Comparison of ENCODE assay signal across 14 mouse cellular contexts in genomic region chr9:119418025-119418424, GRCm38 (mm10). TPM values are rescaled to one million over a fixed set of nuclear protein-coding genes. Genes with fewer than 3 reads are reported as not detected.
DNase-seq lines count a peak whose midpoint lies in the region; ATAC-seq and TF ChIP-seq lines count a peak whose summit lies in the region.
"Had no signal": no experiment of that assay in that cellular context is flagged by ENCODE, and none has a peak within 500 bp of the region (broad histone marks: within the 10 kb centered on the region; RNA-seq: fewer than 3 reads in every experiment).

No protein-coding gene starts in this region.

- 74% methylated on average over 18 of the region's 18 CpGs for WGBS in limb, embryonic 12.5 days
- 84% methylated on average over 18 of the region's 18 CpGs for WGBS in limb, embryonic 10.5 days
- 89% methylated on average over 18 of the region's 18 CpGs for WGBS in cerebellum, adult 2 months

- no peak for TF ChIP-seq POLR2A in cerebellum, adult 2 months (IDR thresholded peaks at IDR 0.05; ENCODE audit: borderline replicate concordance, insufficient read depth, low read length)

- no peak for ATAC-seq in limb, embryonic 12.5 days (ENCODE audit: insufficient number of reproducible peaks, insufficient read depth, low FRiP score, low TSS enrichment, low read depth)
- peak; percentile 42 for ATAC-seq in common myeloid progenitor, adult 5-6 weeks (replicated peaks; ENCODE audit: low read depth, poor library complexity, severe bottlenecking)
- peak; percentile 48 for ATAC-seq in megakaryocyte progenitor cell, adult 5-6 weeks (replicated peaks; ENCODE audit: poor library complexity)
- ATAC-seq: inflammation-experienced regulatory T-cells, adult 6 months had no signal

- H3K27ac ChIP-seq in gastrocnemius, adult 2 months = peak overlapping the region; percentile 70
- peak overlapping the region; percentile 56; the same call in 1 of the 2 replicates for H3K27ac ChIP-seq in limb, embryonic 12.5 days
- H3K27ac ChIP-seq in limb, embryonic 10.5 days = no peak overlapping the region
- no peak overlapping the region for H3K27ac ChIP-seq in cerebellum, adult 2 months (ENCODE audit: insufficient read depth, low read length)

- no peak overlapping the region for H3K9ac ChIP-seq in limb, embryonic 12.5 days (replicated peaks)

- no peak for DNase-seq in gastrocnemius, adult 2 months
- no peak for DNase-seq in gastrocnemius, postnatal 4 days (ENCODE audit: low spot score in 2 of 2)
- no peak for DNase-seq in limb, embryonic 10.5 days (ENCODE audit: low spot score)
- no peak for DNase-seq in cerebellum, adult 2 months
- DNase-seq in left cerebral cortex, postnatal 36 days (ENCODE audit: low spot score in 2 of 2) = no peak
- DNase-seq: cerebellum, postnatal 14 days; left cerebral cortex, postnatal 4 days; spleen, adult 18-20 months; thymus, postnatal 25 days had no signal

- 0 out of 2 replicates have a peak overlapping the region, but pooled peaks have one; percentile 13 for H3K4me3 ChIP-seq in gastrocnemius, adult 2 months
- no peak overlapping the region for H3K4me3 ChIP-seq in limb, embryonic 12.5 days (replicated peaks)
- H3K4me3 ChIP-seq in limb, embryonic 10.5 days = no peak overlapping the region
- H3K4me3 ChIP-seq in cerebellum, adult 2 months (replicated peaks; ENCODE audit: insufficient read depth, low read depth, low read length) = no peak overlapping the region

- H3K4me2 ChIP-seq in limb, embryonic 12.5 days = no peak overlapping the region

- H3K4me1 ChIP-seq in limb, embryonic 12.5 days (replicated peaks) = peaks cover 34% of the 10 kb centered on the region
- peaks cover 14% of the 10 kb centered on the region; the same call in 1 of the 2 replicates for H3K4me1 ChIP-seq in limb, embryonic 10.5 days
- H3K4me1 ChIP-seq in cerebellum, adult 2 months (ENCODE audit: control insufficient read depth, insufficient read depth, low read length) = peaks cover 9% of the 10 kb centered on the region

- no peaks in the 10 kb centered on the region for H3K27me3 ChIP-seq in limb, embryonic 12.5 days
- H3K27me3 ChIP-seq in limb, embryonic 10.5 days (ENCODE audit: low read depth, poor library complexity, severe bottlenecking) = no peaks in the 10 kb centered on the region
- H3K27me3 ChIP-seq in cerebellum, adult 2 months (ENCODE audit: control insufficient read depth, insufficient read depth, low read length) = no peaks in the 10 kb centered on the region

- intact Hi-C loops in gastrocnemius, adult 2 months (cut with DNase I) = no loop called here
- intact Hi-C loops in left cerebral cortex, postnatal 36 days (cut with DNase I) = no loop called here

- no peak for TF ChIP-seq CTCF in gastrocnemius, adult 2 months (IDR thresholded peaks at IDR 0.05)
- no peak for TF ChIP-seq CTCF in cerebellum, adult 2 months (IDR thresholded peaks at IDR 0.05; ENCODE audit: borderline replicate concordance, insufficient read depth, low read depth, low read length)

- peaks cover 5% of the 10 kb centered on the region; the same call in 1 of the 2 replicates for H3K9me3 ChIP-seq in limb, embryonic 12.5 days
- H3K9me3 ChIP-seq in limb, embryonic 10.5 days (replicated peaks) = peaks cover 1% of the 10 kb centered on the region; the same call in 1 of the 2 replicates

- peaks cover under 1% of the 10 kb centered on the region; the same call in 1 of the 2 replicates for H3K36me3 ChIP-seq in limb, embryonic 12.5 days
- H3K36me3 ChIP-seq in limb, embryonic 10.5 days = peaks cover 30% of the 10 kb centered on the region

RNA-seq across cellular contexts. Expression of gene Acvr2b, which starts 16.1 kb away (rescaled TPM):
- total RNA-seq in gastrocnemius, adult 2 months (2021) = 10 to 100 TPM; 14.5 to 20.6 TPM
- total RNA-seq in gastrocnemius, postnatal 4 days (2021) = 10 to 100 TPM; 18.8 to 24.0 TPM
- 48.9 and 50.5 TPM in 2 replicates for polyA plus RNA-seq in limb, embryonic 12.5 days (2016; fragmentation: Nextera tagmentation; extraction: Ambion mirVana)
- 74.7 and 92.6 TPM in 2 replicates for polyA plus RNA-seq in limb, embryonic 10.5 days (2016; fragmentation: Nextera tagmentation; extraction: Ambion mirVana)
- total RNA-seq in common myeloid progenitor, adult 5-6 weeks (2017) = 1.3 and 1.6 TPM in 2 replicates
- total RNA-seq in megakaryocyte progenitor cell, adult 5-6 weeks (2015) = 1.2 TPM in 2 replicates
- 0.68 and 1.2 TPM in 2 replicates for total RNA-seq in megakaryocyte progenitor cell, adult 5-6 weeks (2017)
- polyA plus RNA-seq in cerebellum, adult 2 months (2012; rRNA removed) = 4.5 and 5.0 TPM in 2 replicates
- 10 to 100 TPM; 16.5 to 19.3 TPM for total RNA-seq in left cerebral cortex, postnatal 36 days (2021)
- polyA plus RNA-seq: inflammation-experienced regulatory T-cells, adult 6 months had no signal

RNA-seq across cellular contexts. Expression of gene Exog, which starts 26.7 kb away (rescaled TPM):
- 1 to 10 TPM; 1.6 to 2.3 TPM for total RNA-seq in gastrocnemius, adult 2 months (2021)
- 1 to 10 TPM; 3.9 to 4.3 TPM for total RNA-seq in gastrocnemius, postnatal 4 days (2021)
- polyA plus RNA-seq in limb, embryonic 12.5 days (2016; fragmentation: Nextera tagmentation; extraction: Ambion mirVana) = 48.5 and 50.8 TPM in 2 replicates
- 39.7 and 44.6 TPM in 2 replicates for polyA plus RNA-seq in limb, embryonic 10.5 days (2016; fragmentation: Nextera tagmentation; extraction: Ambion mirVana)
- 5.7 and 6.9 TPM in 2 replicates for total RNA-seq in common myeloid progenitor, adult 5-6 weeks (2017)
- 8.7 and 10.2 TPM in 2 replicates for total RNA-seq in megakaryocyte progenitor cell, adult 5-6 weeks (2015)
- total RNA-seq in megakaryocyte progenitor cell, adult 5-6 weeks (2017) = 5.1 and 5.2 TPM in 2 replicates
- 13.0 and 14.1 TPM in 2 replicates for polyA plus RNA-seq in cerebellum, adult 2 months (2012; rRNA removed)
- 10 to 100 TPM; 24.1 to 24.7 TPM for total RNA-seq in left cerebral cortex, postnatal 36 days (2021)

RNA-seq across cellular contexts. Expression of gene Slc22a14, which starts 52.7 kb away (rescaled TPM):
- not detected for total RNA-seq in gastrocnemius, adult 2 months (2021)
- not detected for total RNA-seq in gastrocnemius, postnatal 4 days (2021)
- not detected in 2 replicates for polyA plus RNA-seq in limb, embryonic 12.5 days (2016; fragmentation: Nextera tagmentation; extraction: Ambion mirVana)
- polyA plus RNA-seq in limb, embryonic 10.5 days (2016; fragmentation: Nextera tagmentation; extraction: Ambion mirVana) = not detected in 2 replicates
- total RNA-seq in common myeloid progenitor, adult 5-6 weeks (2017) = not detected in 2 replicates
- not detected in 2 replicates for total RNA-seq in megakaryocyte progenitor cell, adult 5-6 weeks (2015)
- total RNA-seq in megakaryocyte progenitor cell, adult 5-6 weeks (2017) = not detected in 2 replicates
- not detected in 2 replicates for polyA plus RNA-seq in cerebellum, adult 2 months (2012; rRNA removed)
- total RNA-seq in left cerebral cortex, postnatal 36 days (2021) = not detected
- total RNA-seq: left cerebral cortex, postnatal 4 days; MEL had no signal
- polyA plus RNA-seq: inflammation-experienced regulatory T-cells, adult 6 months had no signal

Comparison
In these comparisons a context has a peak if more than half of its experiments do, and no peak if none do; other contexts are left out.
1. H3K27ac ChIP-seq: peak in gastrocnemius, adult 2 months (single experiment) and limb, embryonic 12.5 days (single experiment); none in limb, embryonic 10.5 days (single experiment) and cerebellum, adult 2 months (single experiment).